Mouse (Mus musculus) forebrain, embryonic 14.5 days (tissue): ENCODE data around the gene Hist1h4a. TPM values are rescaled to one million over a fixed set of nuclear protein-coding genes. Genes with fewer than 3 reads are reported as not detected.
A peak's percentile ranks its signal among the peaks of the same experiment; 100 is the strongest.
"Not testable (repeated sequence)": the region's sequence is repeated elsewhere in the genome, so short reads cannot be mapped to it uniquely, and the experiment has no call there.

Source experiments
- ATAC-seq: fragments of 200-750 bp; cut with Nextera tagmentation; 2 replicates; pipeline ENCODE4 v1.8.0; 2017; ENCODE audit warnings: mild to moderate bottlenecking, moderate library complexity
- DNase-seq: peaks from one replicate; pipeline ENCODE4 v3.0.0-alpha.2; 2015; ENCODE audit warnings: low spot score
- H3K27ac ChIP-seq: fragments of 300-500 bp; sonication (generic); 2 replicates; pipeline ENCODE4 v1.5.1; 2014; ENCODE audit warnings: low read depth, mild to moderate bottlenecking, control low read depth, low read length, moderate library complexity
- H3K27me3 ChIP-seq: fragments of 300-500 bp; sonication (generic); replicated peaks from 2 replicates; pipeline ENCODE4 v1.6.1; 2014; ENCODE audit warnings: low read length, control low read depth, mixed read lengths; ENCODE audit not compliant: control insufficient read depth, insufficient read depth
- H3K36me3 ChIP-seq: fragments of 300-500 bp; sonication (generic); 2 replicates; pipeline ENCODE4 v1.6.1; 2014; ENCODE audit warnings: low read length, control low read depth; ENCODE audit not compliant: control insufficient read depth, insufficient read depth
- H3K4me1 ChIP-seq: fragments of 300-500 bp; sonication (generic); 2 replicates; pipeline ENCODE4 v1.6.1; 2014; ENCODE audit warnings: antibody characterized with exemption, low read length, control low read depth; ENCODE audit not compliant: control insufficient read depth, insufficient read depth
- H3K4me2 ChIP-seq: fragments of 300-500 bp; sonication (generic); 2 replicates; pipeline ENCODE4 v1.6.1; 2014; ENCODE audit warnings: mild to moderate bottlenecking, control low read depth, low read length
- H3K4me3 ChIP-seq: fragments of 300-500 bp; sonication (generic); 2 replicates; pipeline ENCODE4 v1.5.1; 2014; ENCODE audit warnings: low read depth, low read length, control low read depth
- H3K9ac ChIP-seq: fragments of 300-500 bp; sonication (generic); 2 replicates; pipeline ENCODE4 v1.6.1; 2014; ENCODE audit warnings: mild to moderate bottlenecking, low read length, control low read depth, moderate library complexity
- H3K9me3 ChIP-seq: fragments of 300-500 bp; sonication (generic); replicated peaks from 2 replicates; pipeline ENCODE4 v1.6.1; 2016; ENCODE audit warnings: low read length, control low read depth, mixed read lengths; ENCODE audit not compliant: control insufficient read depth
- WGBS: fragments of 180-500 bp; shearing (Covaris S2); extraction: QIAGEN DNeasy Blood & Tissue Kit; methylation state at CpG from one replicate; pipeline ENCODE4 v1.1.7; 2014; 5-methylcytosine and 5-hydroxymethylcytosine counted together
- polyA plus RNA-seq: library from polyadenylated mRNA; unstranded; fragments of >200 nt; fragmentation: Nextera tagmentation; extraction: Ambion mirVana; gene quantifications from 2 replicates; pipeline ENCODE4 v1.2.1, GENCODE M21; 2014

Hist1h4a gene
- polyA plus RNA-seq, 1 experiment from 2014 or later: 0.97 TPM

- not testable (repeated sequence) for H3K4me3 ChIP-seq, H3K4me2 ChIP-seq, H3K9me3 ChIP-seq, ATAC-seq, H3K9ac ChIP-seq, H3K27me3 ChIP-seq, H3K4me1 ChIP-seq, H3K27ac ChIP-seq, DNase-seq, H3K36me3 ChIP-seq
- WGBS: 78% methylated on average over 2 of the region's 2 CpGs
Measured at GRCm38 (mm10) chr13:23769613-23770012, 8.6 kb upstream of the Hist1h4a start, which contains the start of gene Trim38. Gene Trim38 (plus strand): TSS chr13:23769913.

GRCm38 (mm10) chr13:23768834-23769397 is 7.9 kb upstream of the Hist1h4a start:
- no peak overlapping the region for H3K4me2 ChIP-seq
- H3K27ac ChIP-seq: no peak overlapping the region
- H3K4me1 ChIP-seq: peaks cover 8% of the 10 kb centered on the region
- 31% methylated on average over 5 of the region's 5 CpGs for WGBS
- DNase-seq (no peak), ATAC-seq (no peak)
- no peak overlapping the region for H3K4me3 ChIP-seq
- no peaks in the 10 kb centered on the region for H3K27me3 ChIP-seq
- H3K36me3 ChIP-seq: no peaks in the 10 kb centered on the region
- H3K9ac ChIP-seq: no peak overlapping the region
- no peaks in the 10 kb centered on the region for H3K9me3 ChIP-seq

- Histone ChIP-seq H3K4me1 (peaks cover 16% of the 10 kb centered on the region), H3K27me3 (no peaks in the 10 kb centered on the region), H3K9me3 (no peaks in the 10 kb centered on the region), H3K36me3 (no peaks in the 10 kb centered on the region), H3K4me3 (no peak overlapping the region), H3K27ac (no peak overlapping the region), H3K9ac (no peak overlapping the region), H3K4me2 (no peak overlapping the region)
- no peak for DNase-seq
- no peak for ATAC-seq
Measured at GRCm38 (mm10) chr13:23766772-23767171, 5.7 kb upstream of the Hist1h4a start.

- no peak for ATAC-seq
- Histone ChIP-seq H3K9me3 (no peaks in the 10 kb centered on the region), H3K4me3 (no peak overlapping the region), H3K4me2 (no peak overlapping the region), H3K9ac (no peak overlapping the region), H3K36me3 (no peaks in the 10 kb centered on the region), H3K27ac (no peak overlapping the region), H3K4me1 (peaks cover 24% of the 10 kb centered on the region), H3K27me3 (no peaks in the 10 kb centered on the region)
- WGBS: 57% methylated on average over 1 of the region's 1 CpGs
- DNase-seq: no peak
Measured at GRCm38 (mm10) chr13:23765172-23765513, 4.1 kb upstream of the Hist1h4a start.

GRCm38 (mm10) chr13:23764324-23765171 is 3.5 kb upstream of the Hist1h4a start:
- Histone ChIP-seq H3K4me3 (peak overlapping the region; percentile 53), H3K9me3 (no peaks in the 10 kb centered on the region), H3K36me3 (no peaks in the 10 kb centered on the region), H3K9ac (peak overlapping the region; percentile 76), H3K4me2 (peak overlapping the region; percentile 89), H3K4me1 (peaks cover 27% of the 10 kb centered on the region), H3K27ac (peak overlapping the region; percentile 89; the same call in 1 of the 2 replicates), H3K27me3 (no peaks in the 10 kb centered on the region)
- ATAC-seq (no peak), DNase-seq (no peak)
- WGBS: 33% methylated on average over 12 of the region's 12 CpGs

GRCm38 (mm10) chr13:23763586-23764323 is 2.7 kb upstream of the Hist1h4a start, which contains the start of gene Hist1h1a:
Gene Hist1h1a (plus strand): TSS chr13:23763666.
- Histone ChIP-seq H3K9ac (peak within 1 kb of the TSS; percentile 76), H3K4me1 (peaks cover 27% of the 10 kb centered on the region), H3K9me3 (no peaks in the 10 kb centered on the region)

GRCm38 (mm10) chr13:23763242-23763585 is 2.2 kb upstream of the Hist1h4a start:
- peak overlapping the region; percentile 21; the same call in 1 of the 2 replicates for H3K9ac ChIP-seq
- H3K4me1 ChIP-seq: peaks cover 27% of the 10 kb centered on the region
- no peaks in the 10 kb centered on the region for H3K9me3 ChIP-seq
- H3K36me3 ChIP-seq: no peaks in the 10 kb centered on the region
- peak overlapping the region; percentile 89 for H3K4me2 ChIP-seq
- WGBS: 1% methylated on average over 10 of the region's 10 CpGs
- ATAC-seq: no peak
- DNase-seq: no peak
- peak overlapping the region; percentile 88 for H3K27ac ChIP-seq
- H3K4me3 ChIP-seq: peak overlapping the region; percentile 53
- no peaks in the 10 kb centered on the region for H3K27me3 ChIP-seq

More at GRCm38 (mm10) chr13:23763586-23764323, 2.7 kb upstream of the Hist1h4a start, which contains the start of gene Hist1h1a:
- H3K27ac ChIP-seq: peak within 1 kb of the TSS; percentile 89
- no peaks in the 10 kb centered on the region for H3K27me3 ChIP-seq
- WGBS: 3% methylated on average over 34 of the region's 34 CpGs
- peak within 1 kb of the TSS; percentile 53 for H3K4me3 ChIP-seq
- H3K36me3 ChIP-seq: no peaks in the 10 kb centered on the region
- H3K4me2 ChIP-seq: peak within 1 kb of the TSS; percentile 89
- ATAC-seq: peak; percentile 71
- DNase-seq: peak; percentile 97

GRCm38 (mm10) chr13:23761871-23762821 is 1.1 kb upstream of the Hist1h4a start, which contains the start of gene Hist1h3a:
Gene Hist1h3a (minus strand): TSS chr13:23762386.
- Histone ChIP-seq H3K4me1 (peaks cover 31% of the 10 kb centered on the region), H3K4me3 (peak within 1 kb of the TSS; percentile 53), H3K9ac (peak within 1 kb of the TSS; percentile 61), H3K27ac (peak within 1 kb of the TSS; percentile 88), H3K4me2 (peak within 1 kb of the TSS; percentile 89)
- H3K27me3 ChIP-seq, H3K36me3 ChIP-seq, H3K9me3 ChIP-seq: not testable (repeated sequence)
- DNase-seq (peak; percentile 96), ATAC-seq (peak; percentile 67)
- under 1% methylated on average over 25 of the region's 52 CpGs for WGBS
